Mouse (Mus musculus) neural tube, embryonic 10.5 days (tissue): ENCODE results near the gene Serpini1.
"Not testable (repeated sequence)": the region's sequence is repeated elsewhere in the genome, so short reads cannot be mapped to it uniquely, and the experiment has no call there.

Source experiments
- DNase-seq: peaks from one replicate; pipeline ENCODE4 v3.0.0-alpha.2; 2017; ENCODE audit warnings: low spot score; ENCODE audit errors: extremely low spot score

The Serpini1 gene

GRCm38 (mm10) chr3:75635648-75636047 lies 78.3 kb downstream of the Serpini1 start:
- no peak for DNase-seq

DNA sequence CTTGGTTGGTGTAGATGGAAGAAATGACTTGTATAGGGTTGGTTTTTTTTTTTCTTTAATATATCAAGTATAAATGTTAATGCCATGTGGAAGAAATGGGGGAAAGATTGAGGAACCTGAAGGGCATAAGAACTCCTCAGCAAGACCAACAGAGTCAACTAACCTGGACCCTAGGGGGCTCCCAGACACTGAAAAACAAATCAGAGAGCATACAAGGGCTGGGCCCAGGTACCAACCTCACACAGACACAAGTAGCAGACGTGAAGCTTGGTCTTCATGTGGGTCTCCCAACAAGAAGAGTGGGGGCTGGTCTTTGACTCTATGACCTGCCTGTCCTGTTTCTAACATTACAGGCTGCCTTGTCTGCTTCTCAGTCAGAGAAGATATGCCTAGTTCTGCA lies 82.2 kb downstream of the Serpini1 start:
- DNase-seq, result no peak

DNA sequence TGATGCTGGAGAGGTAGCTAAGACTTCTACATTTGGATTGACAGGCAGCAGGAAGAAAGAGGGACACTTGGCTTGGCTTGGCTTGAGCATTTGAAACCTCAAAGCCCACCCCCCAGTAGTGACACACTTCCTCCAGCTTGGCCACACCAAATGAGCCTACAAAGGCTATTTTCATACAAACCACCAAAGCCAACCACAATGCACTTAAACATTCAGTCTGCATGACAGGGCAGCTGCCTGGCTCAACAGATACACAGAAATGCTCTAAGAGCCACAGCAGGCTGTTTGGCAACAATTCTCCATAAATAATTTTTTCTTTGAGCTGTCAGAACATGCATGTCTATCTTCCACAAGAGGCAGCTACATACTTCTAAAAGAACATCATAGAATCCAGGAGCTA lies 90.2 kb downstream of the Serpini1 start:
- no peak for DNase-seq

GRCm38 (mm10) chr3:75648226-75648625 lies 90.9 kb downstream of the Serpini1 start:
- no peak for DNase-seq

DNA sequence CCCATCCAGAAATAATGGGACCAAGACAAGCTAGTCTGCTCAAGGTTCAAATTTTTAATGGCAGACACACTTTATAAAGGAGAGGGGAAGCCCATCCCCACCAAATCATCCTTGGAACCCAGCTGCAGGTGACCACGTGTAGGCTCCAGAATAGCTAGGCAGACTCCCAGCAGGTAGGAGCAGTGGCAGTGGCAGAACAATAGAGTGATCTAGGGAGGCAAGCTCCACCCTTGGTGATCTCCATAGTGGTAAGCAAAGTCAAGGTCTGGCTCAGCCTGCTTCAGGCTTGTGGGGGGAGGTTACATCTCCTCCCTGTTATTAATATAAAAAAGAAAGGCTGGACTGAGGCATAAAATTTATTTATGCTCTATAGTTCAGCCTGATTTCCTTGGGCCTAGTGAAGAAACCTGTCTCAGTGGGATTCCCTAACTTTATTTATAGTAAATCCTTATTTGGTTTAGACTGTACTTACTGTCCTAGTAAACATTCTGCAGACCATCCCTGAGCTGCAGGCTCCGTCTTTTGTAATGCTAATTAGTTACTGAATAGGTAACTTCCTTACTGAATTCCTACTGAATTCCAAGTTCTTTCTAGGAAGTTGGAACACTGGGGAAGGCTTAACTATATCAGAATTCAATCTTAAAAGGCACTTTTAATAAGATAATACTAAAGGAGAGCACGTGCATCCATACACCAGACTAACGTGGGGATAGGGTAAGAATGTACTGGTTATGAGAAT lies 93.2 kb downstream of the Serpini1 start:
- DNase-seq, result not testable (repeated sequence)

GRCm38 (mm10) chr3:75651603-75652115 lies 94.3 kb downstream of the Serpini1 start:
- DNase-seq, result no peak

DNA sequence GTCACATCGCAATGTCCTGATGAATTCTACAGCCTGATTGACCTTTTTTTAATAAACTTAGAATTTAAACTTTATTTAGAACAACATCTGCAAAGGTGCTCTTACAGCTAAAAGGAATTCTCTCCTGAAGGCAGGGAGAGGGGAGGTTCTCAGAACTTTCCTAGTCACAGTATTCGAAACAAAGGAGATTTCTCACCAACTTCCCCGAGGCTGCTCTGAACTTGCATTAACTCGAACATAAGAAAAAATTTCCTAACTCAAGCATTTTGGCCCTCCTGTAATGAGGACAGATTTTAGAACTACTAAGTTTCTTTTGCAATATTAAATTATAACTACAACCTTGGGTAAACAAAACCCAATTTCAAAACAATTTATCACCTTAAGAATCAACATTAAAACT lies 96.6 kb downstream of the Serpini1 start:
- not testable (repeated sequence) for DNase-seq

- no peak for DNase-seq
Measured at GRCm38 (mm10) chr3:75655578-75656344, 98.4 kb downstream of the Serpini1 start.

- no peak for DNase-seq
Measured at GRCm38 (mm10) chr3:75666962-75667361, 109.6 kb downstream of the Serpini1 start.

DNA sequence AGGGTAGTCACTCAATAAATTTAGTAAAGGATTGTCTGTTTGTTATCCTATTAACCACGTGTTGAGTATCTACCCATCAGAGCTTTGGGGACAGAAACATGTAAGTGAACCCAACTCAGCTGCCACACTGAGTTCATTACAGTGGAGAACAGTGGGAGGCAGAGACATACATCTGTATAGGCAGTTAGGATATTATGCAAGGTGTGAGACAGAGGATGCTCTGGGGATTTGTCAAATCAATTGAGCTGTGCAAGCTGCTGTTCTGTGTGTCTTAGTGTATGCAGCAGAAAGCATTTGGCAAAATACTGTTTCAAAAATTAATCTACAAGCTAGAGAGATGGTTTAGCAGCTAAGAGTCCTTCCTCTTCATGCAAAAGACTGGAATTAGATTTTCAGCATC lies 113.1 kb downstream of the Serpini1 start:
- DNase-seq, result no peak

DNA sequence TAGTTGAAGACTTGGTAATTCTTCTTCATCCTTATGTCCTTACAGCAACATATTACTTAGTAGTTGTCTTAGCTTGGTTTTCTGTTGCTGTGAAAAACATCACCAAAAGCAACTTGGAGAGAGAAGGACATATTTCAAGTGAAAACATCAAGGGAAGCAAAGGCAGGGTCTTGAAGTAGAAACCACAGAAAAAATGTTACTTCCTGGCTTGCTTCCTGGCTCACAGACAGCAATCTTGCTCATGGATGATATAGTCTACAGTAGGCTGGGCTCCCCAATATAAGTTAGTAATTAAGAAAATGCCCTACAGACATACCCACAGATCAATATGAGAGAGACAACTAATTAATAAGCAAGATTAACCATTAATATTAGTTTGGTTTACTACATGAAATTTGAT lies 125.5 kb downstream of the Serpini1 start:
- DNase-seq, result no peak

- DNase-seq, result no peak
Measured at GRCm38 (mm10) chr3:75686775-75687174, 129.4 kb downstream of the Serpini1 start.

GRCm38 (mm10) chr3:75687187-75687825 lies 130.0 kb downstream of the Serpini1 start:
- no peak for DNase-seq

DNA sequence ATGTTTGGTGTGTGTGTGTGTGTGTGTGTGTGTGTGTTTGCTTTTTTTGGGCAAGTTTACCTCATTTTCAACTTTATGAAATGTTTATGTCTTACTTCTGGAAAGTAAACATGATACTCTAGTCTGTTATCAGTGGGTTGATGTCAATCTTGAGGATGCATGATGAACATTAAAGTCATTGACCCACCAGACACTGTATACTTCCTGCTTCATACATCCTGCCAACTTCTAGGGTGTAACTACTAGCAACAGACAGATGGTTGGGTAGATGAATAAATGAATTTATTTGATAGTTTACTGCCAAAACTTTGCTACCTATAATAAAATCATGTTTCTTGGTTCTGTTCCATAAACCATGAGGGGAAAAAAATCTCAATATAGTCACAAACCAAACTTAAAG lies 133.0 kb downstream of the Serpini1 start:
- DNase-seq, result no peak

DNA sequence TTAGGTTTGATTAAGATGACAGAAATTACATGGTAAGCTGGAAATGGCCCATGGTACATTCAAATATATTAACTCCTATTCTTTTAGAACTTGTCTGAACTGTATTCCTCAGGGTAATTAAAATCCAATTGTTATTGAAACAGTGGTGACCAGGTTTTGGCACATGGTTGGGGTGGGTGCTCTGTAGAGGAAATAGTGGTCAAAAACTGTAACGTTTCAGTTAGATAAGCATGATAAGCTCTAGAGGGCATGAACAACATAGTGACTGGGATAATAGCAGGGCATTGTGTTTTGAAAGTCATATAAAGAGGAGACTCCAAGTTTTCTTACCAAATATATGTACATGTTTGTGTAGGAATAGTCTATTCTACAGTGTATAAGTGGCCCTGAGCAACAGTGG lies 134.7 kb downstream of the Serpini1 start:
- DNase-seq, result no peak
